Mouse (Mus musculus) embryonic facial prominence, embryonic 11.5 days (tissue): ENCODE data around the gene Kcna1. TPM values are rescaled to one million over a fixed set of nuclear protein-coding genes. Genes with fewer than 3 reads are reported as not detected.

Experiments
- ATAC-seq: fragments of 200-750 bp; cut with Nextera tagmentation; replicated peaks from 2 replicates; pipeline ENCODE4 v1.8.0; 2017; ENCODE audit warnings: low read depth; ENCODE audit not compliant: insufficient number of reproducible peaks, low FRiP score, low TSS enrichment
- DNase-seq: peaks from one replicate; pipeline ENCODE4 v3.0.0-alpha.2; 2015; ENCODE audit warnings: low spot score
- H3K27ac ChIP-seq: fragments of 300-500 bp; sonication (generic); replicated peaks from 2 replicates; pipeline ENCODE4 v1.5.1; 2014; ENCODE audit warnings: mild to moderate bottlenecking, low read depth, low read length, control low read depth
- H3K27me3 ChIP-seq: fragments of 300-500 bp; sonication (generic); 2 replicates; pipeline ENCODE4 v1.6.1; 2014; ENCODE audit warnings: mild to moderate bottlenecking, low read length, moderate library complexity, mixed read lengths; ENCODE audit not compliant: control insufficient read depth, insufficient read depth
- H3K36me3 ChIP-seq: fragments of 300-500 bp; sonication (generic); replicated peaks from 2 replicates; pipeline ENCODE4 v1.6.1; 2014; ENCODE audit warnings: low read depth, mild to moderate bottlenecking, low read length, moderate library complexity, mixed read lengths; ENCODE audit not compliant: control insufficient read depth, insufficient read depth
- H3K4me1 ChIP-seq: fragments of 300-500 bp; sonication (generic); 2 replicates; pipeline ENCODE4 v1.6.1; 2014; ENCODE audit warnings: low read length, mixed read lengths; ENCODE audit not compliant: control insufficient read depth, insufficient read depth
- H3K4me2 ChIP-seq: fragments of 300-500 bp; sonication (generic); 2 replicates; pipeline ENCODE4 v1.6.1; 2014; ENCODE audit warnings: low read depth, mild to moderate bottlenecking, control low read depth, low read length, moderate library complexity
- H3K4me3 ChIP-seq: fragments of 300-500 bp; sonication (generic); 2 replicates; pipeline ENCODE4 v1.5.1; 2014; ENCODE audit warnings: low read depth, low read length, control low read depth
- H3K9ac ChIP-seq: fragments of 300-500 bp; sonication (generic); replicated peaks from 2 replicates; pipeline ENCODE4 v1.6.1; 2014; ENCODE audit warnings: mild to moderate bottlenecking, control low read depth, low read length
- H3K9me3 ChIP-seq: fragments of 300-500 bp; sonication (generic); replicated peaks from 2 replicates; pipeline ENCODE4 v1.6.1; 2016; ENCODE audit warnings: mild to moderate bottlenecking, low read length, inconsistent platforms, mixed read lengths; ENCODE audit not compliant: control insufficient read depth
- WGBS: fragments of 180-500 bp; shearing (Covaris S2); extraction: QIAGEN DNeasy Blood & Tissue Kit; methylation state at CpG from one replicate; pipeline ENCODE4 v1.1.7; 2014; 5-methylcytosine and 5-hydroxymethylcytosine counted together
- polyA plus RNA-seq: library from polyadenylated mRNA; unstranded; fragments of >200 nt; fragmentation: Nextera tagmentation; extraction: Ambion mirVana; gene quantifications from 2 replicates; pipeline ENCODE4 v1.2.1, GENCODE M21; 2014

Kcna1 gene
- polyA plus RNA-seq = 0.40 and 0.52 TPM in 2 replicates

GRCm38 (mm10) chr6:126646381-126646780 is at the start of gene Kcna1:
TSS of gene Kcna1 (minus strand) at chr6:126646384.
- Histone ChIP-seq H3K4me1 (peaks cover 6% of the 10 kb centered on the region), H3K4me2 (peak within 1 kb of the TSS; percentile 97), H3K27ac (no peak within 1 kb of the TSS), H3K9ac (peak within 1 kb of the TSS; percentile 46; the same call in 1 of the 2 replicates), H3K4me3 (peak within 1 kb of the TSS; percentile 42), H3K9me3 (no peaks in the 10 kb centered on the region), H3K36me3 (no peaks in the 10 kb centered on the region), H3K27me3 (peaks cover 44% of the 10 kb centered on the region)
- DNase-seq = no peak
- ATAC-seq = no peak
- 20% methylated on average over 8 of the region's 8 CpGs for WGBS

GRCm38 (mm10) chr6:126687120-126687519 is 40.9 kb upstream of the Kcna1 start:
- H3K4me3 ChIP-seq = no peak overlapping the region
- no peaks in the 10 kb centered on the region for H3K36me3 ChIP-seq
- H3K4me1 ChIP-seq = no peaks in the 10 kb centered on the region
- no peaks in the 10 kb centered on the region for H3K9me3 ChIP-seq
- no peaks in the 10 kb centered on the region for H3K27me3 ChIP-seq
- DNase-seq = peak; percentile 47
- 0 out of 2 replicates have a peak, but pooled peaks have one; percentile 34 for ATAC-seq
- H3K4me2 ChIP-seq = no peak overlapping the region
- no peak overlapping the region for H3K9ac ChIP-seq
- no peak overlapping the region for H3K27ac ChIP-seq
- WGBS = 44% methylated on average over 4 of the region's 4 CpGs

DNA sequence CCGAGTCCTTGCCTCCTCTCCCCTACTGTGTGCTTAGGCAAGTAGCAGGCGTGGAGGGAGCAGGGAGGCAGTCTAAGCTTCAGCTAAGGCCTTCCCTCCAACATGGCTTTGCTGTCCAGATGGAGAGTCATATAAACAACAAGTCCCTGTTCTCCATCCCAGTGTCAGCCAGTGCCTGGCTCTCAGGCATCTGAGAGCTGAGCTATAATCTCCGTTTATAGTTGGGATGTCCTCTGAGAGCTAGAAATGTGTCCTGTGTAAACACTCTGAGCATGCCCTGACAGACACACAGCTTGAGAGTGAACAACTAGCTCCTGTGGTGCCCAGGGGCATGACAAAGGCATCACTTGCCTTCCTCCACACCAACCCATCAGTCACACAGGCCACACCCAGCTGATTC is 39.0 kb upstream of the Kcna1 start:
- peak; percentile 32 for DNase-seq

GRCm38 (mm10) chr6:126678961-126679360 is 32.8 kb upstream of the Kcna1 start:
- peak; percentile 36 for DNase-seq

More for the DNA sequence above, 39.0 kb upstream of the Kcna1 start:
- no peak overlapping the region for H3K9ac ChIP-seq
- no peaks in the 10 kb centered on the region for H3K27me3 ChIP-seq
- ATAC-seq = no peak
- no peaks in the 10 kb centered on the region for H3K4me1 ChIP-seq
- no peaks in the 10 kb centered on the region for H3K9me3 ChIP-seq
- H3K4me2 ChIP-seq = no peak overlapping the region
- H3K4me3 ChIP-seq = no peak overlapping the region
- H3K36me3 ChIP-seq = no peaks in the 10 kb centered on the region
- 0 out of 2 replicates have a peak overlapping the region, but pooled peaks have one; percentile 13 for H3K27ac ChIP-seq
- 54% methylated on average over 3 of the region's 3 CpGs for WGBS

DNA sequence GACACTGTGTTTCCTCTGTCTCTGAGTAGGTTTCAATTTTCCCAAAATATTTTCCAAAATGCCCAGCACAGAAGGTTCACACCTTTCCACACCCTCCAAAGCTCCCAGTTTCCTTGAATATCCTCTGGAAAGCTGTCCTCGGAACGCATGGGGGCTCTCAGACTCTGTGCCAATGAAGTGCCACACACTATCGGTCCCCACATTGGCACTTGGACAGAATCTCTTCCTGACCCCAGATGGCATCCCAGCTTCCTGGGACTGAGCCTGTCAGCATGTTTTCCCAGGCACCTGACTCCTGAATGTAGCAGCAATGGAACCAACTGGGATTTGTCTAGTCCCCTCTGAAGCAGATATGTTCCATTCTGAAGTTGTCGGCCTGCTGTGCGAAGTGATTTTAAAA is 20.8 kb upstream of the Kcna1 start:
- Histone ChIP-seq H3K9ac (no peak overlapping the region), H3K27ac (no peak overlapping the region), H3K4me3 (no peak overlapping the region), H3K9me3 (no peaks in the 10 kb centered on the region), H3K4me1 (no peaks in the 10 kb centered on the region), H3K27me3 (no peaks in the 10 kb centered on the region), H3K4me2 (no peak overlapping the region), H3K36me3 (no peaks in the 10 kb centered on the region)
- no peak for DNase-seq
- 89% methylated on average over 5 of the region's 5 CpGs for WGBS
- ATAC-seq = no peak

More at GRCm38 (mm10) chr6:126678961-126679360, 32.8 kb upstream of the Kcna1 start:
- no peak overlapping the region for H3K4me2 ChIP-seq
- H3K9me3 ChIP-seq = no peaks in the 10 kb centered on the region
- no peaks in the 10 kb centered on the region for H3K36me3 ChIP-seq
- no peak overlapping the region for H3K9ac ChIP-seq
- WGBS = 62% methylated on average over 7 of the region's 7 CpGs
- no peaks in the 10 kb centered on the region for H3K4me1 ChIP-seq
- no peak overlapping the region for H3K27ac ChIP-seq
- ATAC-seq = no peak
- no peaks in the 10 kb centered on the region for H3K27me3 ChIP-seq
- H3K4me3 ChIP-seq = no peak overlapping the region

DNA sequence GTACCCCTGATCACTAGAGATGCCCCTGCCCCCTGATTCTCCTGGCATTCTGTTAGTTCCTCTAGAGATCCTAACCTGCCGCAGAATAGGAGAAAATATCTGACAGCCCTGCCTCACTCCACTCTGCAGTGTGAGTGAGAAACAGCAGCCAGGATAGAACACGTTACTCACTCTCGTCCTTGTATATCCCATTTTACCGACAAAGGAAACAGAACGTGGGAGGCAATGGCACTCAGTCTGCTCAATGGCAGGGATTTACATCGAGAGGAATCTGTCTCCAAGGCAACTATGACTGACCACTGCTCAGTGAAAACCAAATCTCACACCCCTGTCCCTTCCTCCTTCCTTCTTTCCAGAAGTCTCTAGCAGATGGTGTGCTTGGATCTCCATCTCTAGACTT is 19.9 kb upstream of the Kcna1 start:
- ATAC-seq = no peak
- H3K27ac ChIP-seq = no peak overlapping the region
- no peak overlapping the region for H3K4me3 ChIP-seq
- no peaks in the 10 kb centered on the region for H3K4me1 ChIP-seq
- no peak overlapping the region for H3K9ac ChIP-seq
- DNase-seq = no peak
- no peaks in the 10 kb centered on the region for H3K27me3 ChIP-seq
- H3K36me3 ChIP-seq = no peaks in the 10 kb centered on the region
- H3K4me2 ChIP-seq = no peak overlapping the region
- 65% methylated on average over 6 of the region's 6 CpGs for WGBS
- no peaks in the 10 kb centered on the region for H3K9me3 ChIP-seq

- no peaks in the 10 kb centered on the region for H3K9me3 ChIP-seq
- no peak overlapping the region for H3K4me2 ChIP-seq
- no peaks in the 10 kb centered on the region for H3K36me3 ChIP-seq
- DNase-seq (no peak), ATAC-seq (no peak)
- WGBS = 74% methylated on average over 3 of the region's 3 CpGs
- no peak overlapping the region for H3K4me3 ChIP-seq
- H3K27ac ChIP-seq = no peak overlapping the region
- no peaks in the 10 kb centered on the region for H3K4me1 ChIP-seq
- no peak overlapping the region for H3K9ac ChIP-seq
- no peaks in the 10 kb centered on the region for H3K27me3 ChIP-seq
Observed at GRCm38 (mm10) chr6:126664569-126664968, 18.4 kb upstream of the Kcna1 start.

GRCm38 (mm10) chr6:126657646-126658394 is 11.6 kb upstream of the Kcna1 start:
- no peak overlapping the region for H3K27ac ChIP-seq
- DNase-seq = no peak
- no peak overlapping the region for H3K9ac ChIP-seq
- H3K9me3 ChIP-seq = no peaks in the 10 kb centered on the region
- H3K4me1 ChIP-seq = no peaks in the 10 kb centered on the region
- H3K27me3 ChIP-seq = no peaks in the 10 kb centered on the region
- no peak overlapping the region for H3K4me3 ChIP-seq
- no peak overlapping the region for H3K4me2 ChIP-seq
- H3K36me3 ChIP-seq = no peaks in the 10 kb centered on the region
- no peak for ATAC-seq
- WGBS = 55% methylated on average over 2 of the region's 2 CpGs
